28 mouse cellular contexts compared by ENCODE assay signal in genomic region chr3:153580136-153580535, GRCm38 (mm10).
DNase-seq lines count a peak whose midpoint lies in the region; ATAC-seq and TF ChIP-seq lines count a peak whose summit lies in the region.
"Had no signal": no experiment of that assay in that cellular context is flagged by ENCODE, and none has a peak within 500 bp of the region (broad histone marks: within the 10 kb centered on the region; RNA-seq: fewer than 3 reads in every experiment).

No protein-coding gene starts in this region.

- no peak for TF ChIP-seq CTCF in layer of hippocampus, adult 2 months (conservative IDR thresholded peaks at IDR 0.05)
- no peak for TF ChIP-seq CTCF in hindbrain, postnatal 0 days (IDR thresholded peaks at IDR 0.05; ENCODE audit: low read depth)

- no peak overlapping the region for H3K4me2 ChIP-seq in midbrain, embryonic 11.5 days
- H3K4me2 ChIP-seq in midbrain, embryonic 13.5 days (replicated peaks), result no peak overlapping the region
- no peak overlapping the region for H3K4me2 ChIP-seq in hindbrain, postnatal 0 days (ENCODE audit: low read depth, low read length)
- H3K4me2 ChIP-seq: embryonic facial prominence, embryonic 12.5 days; embryonic facial prominence, embryonic 15.5 days; forebrain, embryonic 12.5 days; forebrain, embryonic 15.5 days; heart, embryonic 12.5 days; heart, embryonic 15.5 days; hindbrain, embryonic 13.5 days had no signal

- no peaks in the 10 kb centered on the region for H3K36me3 ChIP-seq in midbrain, embryonic 11.5 days (ENCODE audit: control insufficient read depth, insufficient read depth, low read length)
- no peaks in the 10 kb centered on the region for H3K36me3 ChIP-seq in midbrain, embryonic 13.5 days
- H3K36me3 ChIP-seq in hindbrain, postnatal 0 days (ENCODE audit: insufficient read depth, low read length), result no peaks in the 10 kb centered on the region
- H3K36me3 ChIP-seq: embryonic facial prominence, embryonic 12.5 days; embryonic facial prominence, embryonic 15.5 days; forebrain, embryonic 12.5 days; forebrain, embryonic 15.5 days; heart, embryonic 15.5 days; hindbrain, embryonic 13.5 days had no signal

- H3K27me3 ChIP-seq in midbrain, embryonic 11.5 days (ENCODE audit: control insufficient read depth, insufficient read depth, low read length), result no peaks in the 10 kb centered on the region
- H3K27me3 ChIP-seq in midbrain, embryonic 13.5 days, result no peaks in the 10 kb centered on the region
- no peaks in the 10 kb centered on the region for H3K27me3 ChIP-seq in hindbrain, postnatal 0 days (ENCODE audit: insufficient read depth, low read length)
- H3K27me3 ChIP-seq: embryonic facial prominence, embryonic 12.5 days; embryonic facial prominence, embryonic 15.5 days; forebrain, embryonic 12.5 days; forebrain, embryonic 15.5 days; heart, embryonic 12.5 days; heart, embryonic 15.5 days; hindbrain, embryonic 13.5 days had no signal

- ATAC-seq in midbrain, embryonic 11.5 days (ENCODE audit: low FRiP score), result no peak
- no peak for ATAC-seq in midbrain, embryonic 13.5 days
- peak; percentile 45 for ATAC-seq in megakaryocyte progenitor cell, adult 5-6 weeks (replicated peaks; ENCODE audit: poor library complexity)
- ATAC-seq in hindbrain, postnatal 0 days, result no peak
- ATAC-seq: CD4-positive, CD25-positive, alpha-beta regulatory T cell, adult 4 months; forebrain, embryonic 15.5 days; hindbrain, embryonic 16.5 days; inflammation-experienced regulatory T-cells, adult 6 months had no signal

- H3K27ac ChIP-seq in layer of hippocampus, adult 2 months, result peak overlapping the region; percentile 96
- no peak overlapping the region for H3K27ac ChIP-seq in midbrain, embryonic 11.5 days (ENCODE audit: low read depth, low read length)
- no peak overlapping the region for H3K27ac ChIP-seq in midbrain, embryonic 13.5 days
- H3K27ac ChIP-seq in hindbrain, postnatal 0 days, result no peak overlapping the region
- H3K27ac ChIP-seq: embryonic facial prominence, embryonic 12.5 days; embryonic facial prominence, embryonic 15.5 days; forebrain, embryonic 12.5 days; forebrain, embryonic 15.5 days; heart, embryonic 15.5 days; hindbrain, embryonic 10.5 days; hindbrain, embryonic 13.5 days had no signal

- WGBS in midbrain, embryonic 11.5 days, result 89% methylated on average over 3 of the region's 3 CpGs
- WGBS in midbrain, embryonic 13.5 days, result 73% methylated on average over 3 of the region's 3 CpGs
- 74% methylated on average over 3 of the region's 3 CpGs for WGBS in hindbrain, postnatal 0 days

- peak in 1 of 2 experiments; percentile 46 for DNase-seq in layer of hippocampus, adult 2 months (ENCODE audit: low spot score in 2 of 2)
- no peak for DNase-seq in layer of hippocampus, adult 8-10 months (ENCODE audit: low spot score in 2 of 2)
- peak; percentile 54 for DNase-seq in midbrain, embryonic 11.5 days (ENCODE audit: low spot score, missing footprints)
- DNase-seq in ovary, adult 18-20 months (ENCODE audit: low spot score), result no peak
- DNase-seq in hindbrain, postnatal 0 days (ENCODE audit: low spot score), result no peak
- DNase-seq: adrenal gland, adult 2 months; adrenal gland, postnatal 14 days; cerebellum, adult 11 months; cerebellum, adult 2 months; cerebellum, adult 9-11 months; cerebellum, postnatal 25 days; gastrocnemius, postnatal 25 days; heart, adult 18-20 months; heart, postnatal 10 days; heart, postnatal 36 days had no signal

- peak overlapping the region; percentile 47 for H3K4me3 ChIP-seq in layer of hippocampus, adult 2 months
- no peak overlapping the region for H3K4me3 ChIP-seq in midbrain, embryonic 11.5 days (ENCODE audit: low read depth, low read length)
- H3K4me3 ChIP-seq in midbrain, embryonic 13.5 days (replicated peaks), result no peak overlapping the region
- H3K4me3 ChIP-seq in hindbrain, postnatal 0 days (ENCODE audit: low read length), result no peak overlapping the region
- H3K4me3 ChIP-seq: embryonic facial prominence, embryonic 12.5 days; embryonic facial prominence, embryonic 15.5 days; forebrain, embryonic 12.5 days; forebrain, embryonic 15.5 days; heart, embryonic 12.5 days; heart, embryonic 15.5 days; hindbrain, embryonic 10.5 days; hindbrain, embryonic 13.5 days had no signal

- H3K9me3 ChIP-seq in midbrain, embryonic 11.5 days (ENCODE audit: control insufficient read depth, low read length), result no peaks in the 10 kb centered on the region
- 0 out of 2 replicates have a peak, but pooled peaks cover 2% of the 10 kb centered on the region for H3K9me3 ChIP-seq in midbrain, embryonic 13.5 days
- H3K9me3 ChIP-seq in hindbrain, postnatal 0 days (ENCODE audit: low read length), result no peaks in the 10 kb centered on the region
- H3K9me3 ChIP-seq: embryonic facial prominence, embryonic 12.5 days; embryonic facial prominence, embryonic 15.5 days; forebrain, embryonic 12.5 days; forebrain, embryonic 15.5 days; heart, embryonic 12.5 days; heart, embryonic 15.5 days; hindbrain, embryonic 10.5 days; hindbrain, embryonic 13.5 days had no signal

- no peak overlapping the region for H3K9ac ChIP-seq in midbrain, embryonic 11.5 days (ENCODE audit: low read length)
- H3K9ac ChIP-seq in midbrain, embryonic 13.5 days (replicated peaks), result no peak overlapping the region
- H3K9ac ChIP-seq in hindbrain, postnatal 0 days (replicated peaks; ENCODE audit: low read length), result no peak overlapping the region
- H3K9ac ChIP-seq: embryonic facial prominence, embryonic 12.5 days; embryonic facial prominence, embryonic 15.5 days; forebrain, embryonic 12.5 days; forebrain, embryonic 15.5 days; heart, embryonic 12.5 days; heart, embryonic 15.5 days; hindbrain, embryonic 13.5 days had no signal

- peaks cover 3% of the 10 kb centered on the region; the same call in 1 of the 2 replicates for H3K4me1 ChIP-seq in midbrain, embryonic 11.5 days (ENCODE audit: control insufficient read depth, insufficient read depth, low read length)
- peaks cover 21% of the 10 kb centered on the region for H3K4me1 ChIP-seq in midbrain, embryonic 13.5 days (replicated peaks)
- peaks cover 7% of the 10 kb centered on the region; the same call in 1 of the 2 replicates for H3K4me1 ChIP-seq in hindbrain, postnatal 0 days (ENCODE audit: insufficient read depth, low read length)
